Mouse (Mus musculus): Measurements from ENCODE around the gene Cdkn2aip. TPM values are rescaled to one million over a fixed set of nuclear protein-coding genes. Genes with fewer than 3 reads are reported as not detected.

The Cdkn2aip gene
- polyA plus RNA-seq, 1 experiment from 2014 or later: 44.4 TPM

Other genes with a start within 250 kb of the Cdkn2aip start
- 44.5 and 46.2 TPM in 2 replicates for gene Trappc11, start 180.5 kb downstream of the Cdkn2aip start, polyA plus RNA-seq (2015; fragmentation: Nextera tagmentation; extraction: Ambion mirVana)
- 33.4 and 37.9 TPM in 2 replicates for gene Rwdd4a, start 180.3 kb downstream of the Cdkn2aip start, polyA plus RNA-seq (2015; fragmentation: Nextera tagmentation; extraction: Ambion mirVana)
- 5.0 and 6.0 TPM in 2 replicates for gene Ing2, start 38.4 kb downstream of the Cdkn2aip start, polyA plus RNA-seq (2015; fragmentation: Nextera tagmentation; extraction: Ambion mirVana)
- not detected in 2 replicates for gene Cldn24, start 108.2 kb upstream of the Cdkn2aip start, polyA plus RNA-seq (2015; fragmentation: Nextera tagmentation; extraction: Ambion mirVana)
- not detected in 2 replicates for gene Cldn22, start 110.5 kb upstream of the Cdkn2aip start, polyA plus RNA-seq (2015; fragmentation: Nextera tagmentation; extraction: Ambion mirVana)